Mouse (Mus musculus): ENCODE data around the gene Abhd14a. TPM values are rescaled to one million over a fixed set of nuclear protein-coding genes. Genes with fewer than 3 reads are reported as not detected.

Abhd14a gene
- polyA plus RNA-seq, 1 experiment from 2014 or later, result 51.9 TPM

GRCm38 (mm10) chr9:106430015-106430264, 17.5 kb downstream of the Abhd14a start:
- peak overlapping the region; percentile 90 for H3K4me3 ChIP-seq (ENCODE audit: low read depth, low read length)
- ATAC-seq (no peak), DNase-seq (ENCODE audit: low spot score) (no peak)
- H3K9me3 ChIP-seq (replicated peaks; ENCODE audit: control insufficient read depth, low read length), result no peaks in the 10 kb centered on the region
- H3K4me1 ChIP-seq (ENCODE audit: control insufficient read depth, insufficient read depth, low read length), result peaks cover 4% of the 10 kb centered on the region
- peaks cover 37% of the 10 kb centered on the region for H3K36me3 ChIP-seq (ENCODE audit: control insufficient read depth, insufficient read depth, low read length)
- peak overlapping the region; percentile 93 for H3K27ac ChIP-seq (ENCODE audit: low read depth, low read length)
- no peaks in the 10 kb centered on the region for H3K27me3 ChIP-seq (replicated peaks; ENCODE audit: control insufficient read depth, insufficient read depth, low read length)
- H3K4me2 ChIP-seq (ENCODE audit: low read length), result peak overlapping the region; percentile 77
- peak overlapping the region; percentile 98 for H3K9ac ChIP-seq (ENCODE audit: low read length)
- WGBS, result 2% methylated on average over 4 of the region's 4 CpGs

DNA sequence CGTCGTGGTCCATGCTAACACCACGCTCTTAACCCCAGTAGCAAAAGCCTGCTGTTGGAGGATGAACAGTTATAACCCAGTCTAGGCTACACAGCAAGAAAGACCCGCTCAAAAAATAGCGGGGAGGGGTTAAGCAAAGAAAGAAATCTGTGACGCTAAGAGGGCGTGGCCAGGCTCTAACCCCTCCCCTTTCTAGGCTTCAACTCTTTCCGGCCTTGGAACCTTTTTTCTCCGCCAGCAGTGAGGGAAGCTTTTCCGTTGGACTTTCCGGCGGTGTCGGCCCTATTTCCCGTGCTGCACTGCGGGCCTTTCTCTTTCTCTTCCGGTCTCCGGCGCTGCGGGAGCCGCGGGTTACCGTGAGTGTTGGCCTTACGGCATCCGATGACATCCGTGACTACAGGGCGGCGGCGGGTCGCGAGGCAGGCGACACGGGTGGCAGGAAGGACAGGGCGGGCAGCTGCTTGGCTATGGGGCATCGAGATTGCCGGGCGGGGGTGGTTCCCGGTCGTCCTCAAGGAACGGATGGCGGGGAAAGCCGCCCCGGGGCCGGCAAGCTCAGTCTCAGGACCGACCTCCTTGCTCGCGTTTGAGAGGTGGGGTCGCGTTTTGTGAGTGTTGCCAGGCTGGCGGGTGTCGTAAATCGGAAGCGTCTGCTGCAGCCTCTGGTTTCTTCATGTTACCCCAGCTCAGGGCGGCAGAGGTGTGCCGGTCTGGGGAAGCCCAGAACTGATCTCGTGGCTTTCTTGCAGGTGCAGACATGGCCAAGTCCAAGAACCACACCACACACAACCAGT, 18.1 kb downstream of the Abhd14a start, which contains the start of gene Rpl29:
Gene Rpl29 (plus strand): TSS at position 234 of the 794 bp plus-strand sequence.
- H3K27me3 ChIP-seq (replicated peaks; ENCODE audit: control insufficient read depth, insufficient read depth, low read length), result no peaks in the 10 kb centered on the region
- H3K27ac ChIP-seq (ENCODE audit: low read depth, low read length), result peak within 1 kb of the TSS; percentile 93
- H3K9ac ChIP-seq (ENCODE audit: low read length), result peak within 1 kb of the TSS; percentile 98
- ATAC-seq, result peak; percentile 94
- H3K4me2 ChIP-seq (ENCODE audit: low read length), result peak within 1 kb of the TSS; percentile 77
- peak within 1 kb of the TSS; percentile 90 for H3K4me3 ChIP-seq (ENCODE audit: low read depth, low read length)
- H3K9me3 ChIP-seq (replicated peaks; ENCODE audit: control insufficient read depth, low read length), result no peaks in the 10 kb centered on the region
- peaks cover 4% of the 10 kb centered on the region for H3K4me1 ChIP-seq (ENCODE audit: control insufficient read depth, insufficient read depth, low read length)
- peaks cover 37% of the 10 kb centered on the region for H3K36me3 ChIP-seq (ENCODE audit: control insufficient read depth, insufficient read depth, low read length)
- WGBS, result under 1% methylated on average over 55 of the region's 55 CpGs
- DNase-seq (ENCODE audit: low spot score), result peak; percentile 99

DNA sequence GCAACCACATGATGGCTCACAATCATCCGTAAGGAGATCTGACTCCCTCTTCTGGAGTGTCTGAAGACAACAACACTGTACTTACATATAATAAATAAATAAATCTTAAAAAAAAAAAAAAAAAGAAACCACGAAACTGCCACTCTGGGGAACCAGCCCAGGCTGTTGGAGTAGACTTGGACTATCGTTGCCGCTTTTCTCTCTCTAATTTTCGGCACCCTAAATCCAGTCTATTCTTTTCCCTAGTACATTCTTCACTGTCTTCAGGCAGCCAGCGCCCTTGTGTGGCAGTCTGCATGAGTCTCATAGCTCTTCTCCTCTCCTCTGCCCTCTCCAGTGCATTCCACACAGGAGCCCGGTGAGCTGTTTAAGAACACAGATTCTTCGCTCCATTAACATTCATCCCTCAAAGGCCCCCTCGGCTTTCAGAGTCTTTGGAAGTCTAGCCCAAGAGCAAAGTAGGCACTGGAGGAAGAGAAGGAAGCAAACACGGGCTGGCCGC, 18.7 kb downstream of the Abhd14a start:
- H3K9ac ChIP-seq (ENCODE audit: low read length), result peak overlapping the region; percentile 74

DNA sequence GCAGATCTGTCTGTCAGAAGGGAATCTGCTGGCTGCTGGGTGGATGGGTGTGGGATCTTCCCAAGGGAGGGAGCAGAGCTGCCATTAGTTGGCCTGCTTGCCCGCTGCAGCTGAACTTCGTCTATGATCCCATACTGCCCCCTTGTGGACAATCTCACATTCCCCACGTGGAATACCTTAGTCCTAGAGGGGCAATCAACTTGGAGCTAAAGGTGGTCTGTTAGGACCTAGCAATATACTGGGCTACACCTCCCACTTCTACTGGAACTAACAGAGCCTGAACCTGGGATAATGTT, 25.7 kb downstream of the Abhd14a start:
- no peak overlapping the region for H3K4me3 ChIP-seq (ENCODE audit: low read depth, low read length)
- peaks cover 22% of the 10 kb centered on the region; the same call in 1 of the 2 replicates for H3K4me1 ChIP-seq (ENCODE audit: control insufficient read depth, insufficient read depth, low read length)
- no peaks in the 10 kb centered on the region for H3K9me3 ChIP-seq (replicated peaks; ENCODE audit: control insufficient read depth, low read length)
- 1% methylated on average over 3 of the region's 3 CpGs for WGBS
- no peaks in the 10 kb centered on the region for H3K36me3 ChIP-seq (ENCODE audit: control insufficient read depth, insufficient read depth, low read length)
- H3K4me2 ChIP-seq (ENCODE audit: low read length), result peak overlapping the region; percentile 26; the same call in 1 of the 2 replicates
- 0 out of 2 replicates have a peak overlapping the region, but pooled peaks have one; percentile 3 for H3K9ac ChIP-seq (ENCODE audit: low read length)
- no peaks in the 10 kb centered on the region for H3K27me3 ChIP-seq (replicated peaks; ENCODE audit: control insufficient read depth, insufficient read depth, low read length)
- ATAC-seq, result peak; percentile 78
- peak; percentile 95 for DNase-seq (ENCODE audit: low spot score)
- no peak overlapping the region for H3K27ac ChIP-seq (ENCODE audit: low read depth, low read length)

More for the DNA sequence above, 18.7 kb downstream of the Abhd14a start:
- Histone ChIP-seq H3K9me3 (replicated peaks; ENCODE audit: control insufficient read depth, low read length) (no peaks in the 10 kb centered on the region), H3K4me1 (ENCODE audit: control insufficient read depth, insufficient read depth, low read length) (peaks cover 4% of the 10 kb centered on the region), H3K4me3 (ENCODE audit: low read depth, low read length) (peak overlapping the region; percentile 90), H3K27me3 (replicated peaks; ENCODE audit: control insufficient read depth, insufficient read depth, low read length) (no peaks in the 10 kb centered on the region), H3K36me3 (ENCODE audit: control insufficient read depth, insufficient read depth, low read length) (peaks cover 31% of the 10 kb centered on the region), H3K4me2 (ENCODE audit: low read length) (peak overlapping the region; percentile 77), H3K27ac (ENCODE audit: low read depth, low read length) (peak overlapping the region; percentile 93)
- peak; percentile 62 for ATAC-seq
- no peak for DNase-seq (ENCODE audit: low spot score)
- 16% methylated on average over 11 of the region's 11 CpGs for WGBS

DNA sequence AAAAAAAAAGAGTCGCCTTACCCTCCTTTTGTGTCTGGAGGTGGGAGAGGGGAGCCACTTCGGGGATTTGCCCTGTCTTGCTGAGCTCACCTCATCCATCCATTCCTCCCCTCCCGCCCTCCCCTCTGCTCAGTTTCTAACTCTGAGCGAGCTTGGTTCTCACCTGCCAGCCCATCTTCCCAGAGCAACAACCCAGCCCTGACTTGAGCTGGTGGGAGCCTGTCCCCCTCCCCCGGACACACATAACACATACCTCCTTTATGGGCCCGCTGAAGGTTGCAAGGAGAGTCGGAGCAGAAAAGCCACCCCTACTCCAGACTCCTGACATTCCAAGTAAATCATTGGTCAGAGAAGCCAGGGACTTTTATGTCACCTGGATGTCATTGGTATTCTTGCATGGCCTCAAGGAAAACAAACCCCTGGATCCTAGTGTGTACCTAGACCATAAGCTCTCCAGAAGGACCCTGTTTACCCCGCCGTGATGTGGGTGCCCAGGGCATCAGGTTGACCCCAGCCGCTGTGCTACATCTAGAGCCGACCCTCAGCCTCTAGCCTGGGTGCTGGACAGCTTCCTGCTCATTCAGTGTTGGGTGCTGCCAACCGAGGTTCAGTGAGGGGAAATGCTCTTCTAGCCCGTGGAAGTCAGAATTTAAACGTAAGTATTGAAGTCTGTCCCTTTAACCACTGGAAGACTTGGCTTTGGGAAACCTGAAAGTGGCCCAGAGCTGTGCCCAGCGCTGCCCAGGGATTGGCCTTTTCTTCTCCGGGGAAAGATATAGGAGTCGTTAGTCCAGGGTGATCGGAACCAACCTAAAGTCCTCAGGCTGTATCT, 26.2 kb downstream of the Abhd14a start:
- H3K9ac ChIP-seq (ENCODE audit: low read length), result 0 out of 2 replicates have a peak overlapping the region, but pooled peaks have one; percentile 3
- no peak overlapping the region for H3K4me3 ChIP-seq (ENCODE audit: low read depth, low read length)
- DNase-seq (ENCODE audit: low spot score) (no peak), ATAC-seq (peak; percentile 38)
- H3K27ac ChIP-seq (ENCODE audit: low read depth, low read length), result no peak overlapping the region
- peak overlapping the region; percentile 26 for H3K4me2 ChIP-seq (ENCODE audit: low read length)
- no peaks in the 10 kb centered on the region for H3K27me3 ChIP-seq (replicated peaks; ENCODE audit: control insufficient read depth, insufficient read depth, low read length)
- H3K9me3 ChIP-seq (replicated peaks; ENCODE audit: control insufficient read depth, low read length), result no peaks in the 10 kb centered on the region
- H3K36me3 ChIP-seq (ENCODE audit: control insufficient read depth, insufficient read depth, low read length), result no peaks in the 10 kb centered on the region
- WGBS, result 11% methylated on average over 18 of the region's 18 CpGs
- peaks cover 22% of the 10 kb centered on the region; the same call in 1 of the 2 replicates for H3K4me1 ChIP-seq (ENCODE audit: control insufficient read depth, insufficient read depth, low read length)

- Histone ChIP-seq H3K9ac (ENCODE audit: low read length) (no peak overlapping the region), H3K9me3 (replicated peaks; ENCODE audit: control insufficient read depth, low read length) (no peaks in the 10 kb centered on the region), H3K27me3 (replicated peaks; ENCODE audit: control insufficient read depth, insufficient read depth, low read length) (no peaks in the 10 kb centered on the region), H3K4me3 (ENCODE audit: low read depth, low read length) (no peak overlapping the region), H3K4me2 (ENCODE audit: low read length) (peak overlapping the region; percentile 26), H3K27ac (ENCODE audit: low read depth, low read length) (no peak overlapping the region), H3K4me1 (ENCODE audit: control insufficient read depth, insufficient read depth, low read length) (peaks cover 22% of the 10 kb centered on the region; the same call in 1 of the 2 replicates), H3K36me3 (ENCODE audit: control insufficient read depth, insufficient read depth, low read length) (no peaks in the 10 kb centered on the region)
- DNase-seq (ENCODE audit: low spot score) (peak; percentile 31), ATAC-seq (no peak)
- 0% methylated on average over 2 of the region's 2 CpGs for WGBS
Measured at GRCm38 (mm10) chr9:106420608-106421007, 26.9 kb downstream of the Abhd14a start.

- ATAC-seq (peak; percentile 76), DNase-seq (ENCODE audit: low spot score) (peak; percentile 93)
- peak overlapping the region; percentile 16 for H3K4me3 ChIP-seq (ENCODE audit: low read depth, low read length)
- peak overlapping the region; percentile 51 for H3K4me2 ChIP-seq (ENCODE audit: low read length)
- H3K36me3 ChIP-seq (ENCODE audit: control insufficient read depth, insufficient read depth, low read length), result no peaks in the 10 kb centered on the region
- H3K27ac ChIP-seq (ENCODE audit: low read depth, low read length), result 0 out of 2 replicates have a peak overlapping the region, but pooled peaks have one; percentile 1
- no peaks in the 10 kb centered on the region for H3K9me3 ChIP-seq (replicated peaks; ENCODE audit: control insufficient read depth, low read length)
- peak overlapping the region; percentile 62 for H3K9ac ChIP-seq (ENCODE audit: low read length)
- no peaks in the 10 kb centered on the region for H3K27me3 ChIP-seq (replicated peaks; ENCODE audit: control insufficient read depth, insufficient read depth, low read length)
- peaks cover 22% of the 10 kb centered on the region; the same call in 1 of the 2 replicates for H3K4me1 ChIP-seq (ENCODE audit: control insufficient read depth, insufficient read depth, low read length)
- WGBS, result 15% methylated on average over 29 of the region's 29 CpGs
Measured at GRCm38 (mm10) chr9:106417841-106418625, 29.4 kb downstream of the Abhd14a start.

- Histone ChIP-seq H3K4me3 (ENCODE audit: low read depth, low read length) (no peak overlapping the region), H3K4me2 (ENCODE audit: low read length) (no peak overlapping the region), H3K27ac (ENCODE audit: low read depth, low read length) (no peak overlapping the region), H3K4me1 (ENCODE audit: control insufficient read depth, insufficient read depth, low read length) (peaks cover 22% of the 10 kb centered on the region; the same call in 1 of the 2 replicates), H3K27me3 (replicated peaks; ENCODE audit: control insufficient read depth, insufficient read depth, low read length) (no peaks in the 10 kb centered on the region), H3K9me3 (replicated peaks; ENCODE audit: control insufficient read depth, low read length) (no peaks in the 10 kb centered on the region), H3K36me3 (ENCODE audit: control insufficient read depth, insufficient read depth, low read length) (no peaks in the 10 kb centered on the region), H3K9ac (ENCODE audit: low read length) (no peak overlapping the region)
- no peak for ATAC-seq
- 90% methylated on average over 6 of the region's 6 CpGs for WGBS
- DNase-seq (ENCODE audit: low spot score), result no peak
Measured at GRCm38 (mm10) chr9:106416826-106417225, 30.7 kb downstream of the Abhd14a start.

All from forebrain, embryonic 14.5 days (tissue).